Mouse (Mus musculus) megakaryocyte, adult 5-6 weeks (primary cell): ENCODE data around the gene Zfp967. TPM values are rescaled to one million over a fixed set of nuclear protein-coding genes. Genes with fewer than 3 reads are reported as not detected.
"Not testable (repeated sequence)": the region's sequence is repeated elsewhere in the genome, so short reads cannot be mapped to it uniquely, and the experiment has no call there.

ENCODE experiments used
- ATAC-seq: 2 replicates; pipeline ENCODE4 v1.8.0; 2016; ENCODE audit warnings: mild to moderate bottlenecking, inconsistent platforms; ENCODE audit not compliant: poor library complexity, severe bottlenecking
- total RNA-seq, 2 experiments: library from RNA; stranded (forward) in 1 of 2; stranded (reverse) in 1 of 2; fragments of 153-499, 151-499 nt in 1 of 2; fragments of 221-1000, 200-1000 nt in 1 of 2; gene quantifications; 2 replicates each; pipeline versions ENCODE4 v1.2.3 to v1.2.4; 2015 to 2017

Zfp967 gene
- total RNA-seq (2015), result 0.98 TPM in 1 of 2 replicates, not detected in the other
- total RNA-seq (2017), result not detected in 2 replicates

- not testable (repeated sequence) for ATAC-seq
These were observed at the start of gene Zfp967 for GRCm38 (mm10) chr2:176520756-176521155. Zfp967 (plus strand) TSS chr2:176521056.

GRCm38 (mm10) chr2:176486683-176487082 is 34.2 kb upstream of the Zfp967 start, which contains the start of gene Gm14434:
Gm14434 (minus strand) TSS chr2:176486783.
- ATAC-seq, result not testable (repeated sequence)

Other genes with a start within 250 kb of the Zfp967 start
- gene Gm11009, start 201.6 kb upstream of the Zfp967 start, total RNA-seq (2015), result not detected in 2 replicates
- gene Gm11009, start 201.6 kb upstream of the Zfp967 start, total RNA-seq (2017), result not detected in 2 replicates
- 0.71 TPM in 1 of 2 replicates, not detected in the other for gene Gm14435, start 97.5 kb upstream of the Zfp967 start, total RNA-seq (2015)
- gene Gm14435, start 97.5 kb upstream of the Zfp967 start, total RNA-seq (2017), result 1.9 TPM in 1 of 2 replicates, not detected in the other
- not detected in 2 replicates for gene Gm14434, start 34.3 kb upstream of the Zfp967 start, total RNA-seq (2015)
- 9.0 and 19.8 TPM in 2 replicates for gene Gm14434, start 34.3 kb upstream of the Zfp967 start, total RNA-seq (2017)
- 3.4 and 10.3 TPM in 2 replicates for gene Gm14308, start 115.3 kb downstream of the Zfp967 start, total RNA-seq (2015)
- 2.1 and 3.8 TPM in 2 replicates for gene Gm14308, start 115.3 kb downstream of the Zfp967 start, total RNA-seq (2017)
- 10.7 and 13.5 TPM in 2 replicates for gene Zfp973, start 149.5 kb downstream of the Zfp967 start, total RNA-seq (2015)
- gene Zfp973, start 149.5 kb downstream of the Zfp967 start, total RNA-seq (2017), result 5.5 and 11.0 TPM in 2 replicates
- 11.9 and 12.2 TPM in 2 replicates for gene Gm14305, start 187.3 kb downstream of the Zfp967 start, total RNA-seq (2015)
- gene Gm14305, start 187.3 kb downstream of the Zfp967 start, total RNA-seq (2017), result 4.8 and 5.3 TPM in 2 replicates